Mouse (Mus musculus): ENCODE results near the gene Actc1.

- peak; percentile 63; the same call in 1 of the 2 replicates for TF ChIP-seq POLR2A (IDR thresholded peaks at IDR 0.05; ENCODE audit: insufficient read depth, low read depth, low read length)
- TF ChIP-seq EP300 (IDR thresholded peaks at IDR 0.05; ENCODE audit: insufficient read depth, low read depth, low read length) = peak; percentile 52; the same call in 1 of the 2 replicates
- TF ChIP-seq CTCF (IDR thresholded peaks at IDR 0.05) = no peak
These were observed 1.5 kb downstream of the Actc1 start for GRCm38 (mm10) chr2:114051871-114052241.

Measured in heart, adult 2 months (tissue).